Comparison of ENCODE assay signal across 9 mouse cellular contexts in the genomic region with DNA sequence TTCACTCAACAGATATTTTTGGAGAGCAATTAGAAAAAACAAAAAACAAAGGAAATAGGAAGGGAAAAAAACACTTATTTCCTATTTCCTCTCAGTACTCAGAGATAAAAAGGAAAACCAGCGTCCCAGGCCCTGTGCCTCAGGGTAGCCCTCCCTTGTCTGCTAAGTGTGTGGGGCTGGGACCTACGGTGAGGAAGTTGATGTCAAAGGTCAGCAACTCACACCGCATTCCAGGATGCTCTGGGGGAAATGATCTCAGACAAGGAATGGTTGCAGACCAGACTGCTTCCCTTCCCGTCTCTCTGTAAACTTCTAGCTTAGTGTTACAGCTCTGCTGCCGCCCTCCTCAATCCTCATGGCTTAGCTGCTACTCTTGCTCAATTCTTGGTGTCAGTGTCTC. TPM values are rescaled to one million over a fixed set of nuclear protein-coding genes. Genes with fewer than 3 reads are reported as not detected.
A peak's percentile ranks its signal among the peaks of the same experiment; 100 is the strongest.
DNase-seq lines count a peak whose midpoint lies in the region; ATAC-seq and TF ChIP-seq lines count a peak whose summit lies in the region.
"Had no signal": no experiment of that assay in that cellular context is flagged by ENCODE, and none has a peak within 500 bp of the region (broad histone marks: within the 10 kb centered on the region; RNA-seq: fewer than 3 reads in every experiment).

No protein-coding gene starts in this region.

- no peak for TF ChIP-seq CTCF in intestine, postnatal 0 days (IDR thresholded peaks at IDR 0.05; ENCODE audit: low read depth)

- peak; percentile 54 to 80 for DNase-seq in kidney, postnatal 25 days
- peak; percentile 25 for DNase-seq in skeletal muscle tissue, adult 2 months (ENCODE audit: low read depth, low spot score)
- DNase-seq in thymus, postnatal 14 days = no peak
- DNase-seq in layer of hippocampus, adult 18-20 months (ENCODE audit: low spot score in 2 of 2) = no peak
- no peak for DNase-seq in cerebellum, adult 18-20 months

- ATAC-seq in intestine, embryonic 16.5 days = peak; percentile 40; the same call in 1 of the 2 replicates
- no peak for ATAC-seq in intestine, postnatal 0 days
- peak; percentile 69 for ATAC-seq in heart, embryonic 11.5 days (replicated peaks; ENCODE audit: insufficient number of reproducible peaks, low FRiP score, low TSS enrichment)
- ATAC-seq: midbrain, embryonic 15.5 days had no signal

- H3K27ac ChIP-seq in intestine, embryonic 16.5 days (ENCODE audit: low read length) = no peak overlapping the region
- H3K27ac ChIP-seq in intestine, postnatal 0 days (ENCODE audit: low read depth, low read length) = no peak overlapping the region
- peak overlapping the region; percentile 70 for H3K27ac ChIP-seq in heart, embryonic 11.5 days (ENCODE audit: low read depth, low read length)
- H3K27ac ChIP-seq: midbrain, embryonic 15.5 days had no signal

- WGBS in intestine, embryonic 16.5 days = 33% methylated on average over 5 of the region's 5 CpGs
- WGBS in intestine, postnatal 0 days = 43% methylated on average over 5 of the region's 5 CpGs
- 22% methylated on average over 5 of the region's 5 CpGs for WGBS in heart, embryonic 11.5 days (ENCODE audit: insufficient replicate concordance)

- H3K27me3 ChIP-seq in intestine, embryonic 16.5 days (replicated peaks; ENCODE audit: control insufficient read depth, insufficient read depth, low read length) = no peaks in the 10 kb centered on the region
- no peaks in the 10 kb centered on the region for H3K27me3 ChIP-seq in intestine, postnatal 0 days (replicated peaks; ENCODE audit: control insufficient read depth, insufficient read depth, low read length)
- no peaks in the 10 kb centered on the region for H3K27me3 ChIP-seq in heart, embryonic 11.5 days (ENCODE audit: control insufficient read depth, insufficient read depth, low read length)
- H3K27me3 ChIP-seq: midbrain, embryonic 15.5 days had no signal

- no peak overlapping the region for H3K4me2 ChIP-seq in intestine, embryonic 16.5 days (ENCODE audit: low read depth, low read length)
- no peak overlapping the region for H3K4me2 ChIP-seq in intestine, postnatal 0 days (replicated peaks; ENCODE audit: low read depth)
- H3K4me2 ChIP-seq in heart, embryonic 11.5 days = no peak overlapping the region
- H3K4me2 ChIP-seq: midbrain, embryonic 15.5 days had no signal

- H3K4me1 ChIP-seq in intestine, embryonic 16.5 days (ENCODE audit: control insufficient read depth, insufficient read depth, low read length) = 0 out of 2 replicates have a peak, but pooled peaks cover 2% of the 10 kb centered on the region
- H3K4me1 ChIP-seq in intestine, postnatal 0 days (replicated peaks; ENCODE audit: control insufficient read depth, insufficient read depth, low read length) = no peaks in the 10 kb centered on the region
- H3K4me1 ChIP-seq in heart, embryonic 11.5 days (ENCODE audit: control insufficient read depth, insufficient read depth, low read length) = peaks cover 36% of the 10 kb centered on the region
- H3K4me1 ChIP-seq: midbrain, embryonic 15.5 days had no signal

- H3K4me3 ChIP-seq in intestine, embryonic 16.5 days (ENCODE audit: low read length) = no peak overlapping the region
- H3K4me3 ChIP-seq in intestine, postnatal 0 days (ENCODE audit: low read depth, low read length) = no peak overlapping the region
- H3K4me3 ChIP-seq in heart, embryonic 11.5 days (ENCODE audit: low read depth, low read length) = no peak overlapping the region
- H3K4me3 ChIP-seq: midbrain, embryonic 15.5 days had no signal

- no peaks in the 10 kb centered on the region for H3K9me3 ChIP-seq in intestine, embryonic 16.5 days (ENCODE audit: control insufficient read depth, low read length)
- H3K9me3 ChIP-seq in intestine, postnatal 0 days (ENCODE audit: control insufficient read depth) = no peaks in the 10 kb centered on the region
- no peaks in the 10 kb centered on the region for H3K9me3 ChIP-seq in heart, embryonic 11.5 days (replicated peaks; ENCODE audit: control insufficient read depth, low read length)
- H3K9me3 ChIP-seq: midbrain, embryonic 15.5 days had no signal

- no peak overlapping the region for H3K9ac ChIP-seq in intestine, embryonic 16.5 days (ENCODE audit: low read depth, low read length)
- no peak overlapping the region for H3K9ac ChIP-seq in intestine, postnatal 0 days (ENCODE audit: low read depth, low read length)
- H3K9ac ChIP-seq in heart, embryonic 11.5 days (ENCODE audit: low read depth, low read length) = no peak overlapping the region
- H3K9ac ChIP-seq: midbrain, embryonic 15.5 days had no signal

- H3K36me3 ChIP-seq in intestine, embryonic 16.5 days (ENCODE audit: control insufficient read depth, insufficient read depth, low read length) = no peaks in the 10 kb centered on the region
- H3K36me3 ChIP-seq in intestine, postnatal 0 days (ENCODE audit: control insufficient read depth, insufficient read depth) = no peaks in the 10 kb centered on the region
- H3K36me3 ChIP-seq in heart, embryonic 11.5 days (ENCODE audit: control insufficient read depth, insufficient read depth, low read length) = no peaks in the 10 kb centered on the region
- H3K36me3 ChIP-seq: midbrain, embryonic 15.5 days had no signal

RNA-seq across cellular contexts. Expression of gene Gm36028, which starts 9.6 kb away (rescaled TPM):
- 3.1 and 4.3 TPM in 2 replicates for polyA plus RNA-seq in intestine, embryonic 16.5 days (2015; fragmentation: Nextera tagmentation; extraction: Ambion mirVana)
- polyA plus RNA-seq in intestine, postnatal 0 days (2015; fragmentation: Nextera tagmentation; extraction: Ambion mirVana) = 6.2 and 6.6 TPM in 2 replicates
- 1.00 and 1.0 TPM in 2 replicates for polyA plus RNA-seq in heart, embryonic 11.5 days (2014; fragmentation: Nextera tagmentation; extraction: Ambion mirVana)
- under 1 TPM in 1 of 2 experiments, not detected in 1; 0.40 TPM for total RNA-seq in layer of hippocampus, adult 18-20 months (2021)
- polyA plus RNA-seq: midbrain, embryonic 15.5 days had no signal

RNA-seq across cellular contexts. Expression of gene Lrrc58, which starts 16.8 kb away (rescaled TPM):
- 33.5 and 37.7 TPM in 2 replicates for polyA plus RNA-seq in intestine, embryonic 16.5 days (2015; fragmentation: Nextera tagmentation; extraction: Ambion mirVana)
- polyA plus RNA-seq in intestine, postnatal 0 days (2015; fragmentation: Nextera tagmentation; extraction: Ambion mirVana) = 27.6 and 30.8 TPM in 2 replicates
- polyA plus RNA-seq in heart, embryonic 11.5 days (2014; fragmentation: Nextera tagmentation; extraction: Ambion mirVana) = 41.6 and 42.9 TPM in 2 replicates
- 100 to 1,000 TPM; 101 to 105 TPM for total RNA-seq in layer of hippocampus, adult 18-20 months (2021)

Comparison
In these comparisons a context has a peak if more than half of its experiments do, and no peak if none do; other contexts are left out.
1. DNase-seq: peak in kidney, postnatal 25 days (2 of 2) and skeletal muscle tissue, adult 2 months (single experiment); none in thymus, postnatal 14 days (single experiment), layer of hippocampus, adult 18-20 months (0 of 2) and cerebellum, adult 18-20 months (0 of 2).